In the genomic region with DNA sequence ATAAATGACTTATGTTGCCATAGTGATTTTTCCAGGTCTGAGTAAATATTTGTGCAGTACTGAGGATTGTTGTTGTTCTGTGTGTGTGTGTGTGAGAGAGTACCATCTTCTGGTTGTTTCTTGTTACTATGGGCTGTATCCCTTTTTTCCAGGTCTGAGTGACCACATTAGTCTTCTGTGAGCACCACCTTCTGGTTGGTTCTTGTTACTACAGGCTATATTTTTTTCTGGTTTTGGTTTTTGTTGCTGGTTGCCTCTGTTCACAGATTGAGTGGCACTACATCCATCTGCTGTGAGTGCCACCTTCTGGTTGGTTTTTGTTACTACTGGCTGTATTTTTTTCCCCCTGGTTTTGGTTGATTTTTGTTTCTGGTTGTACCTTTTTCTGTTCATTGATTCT, we compare ENCODE assay signal across 1 mouse cellular context.
TF ChIP-seq lines count a peak whose summit lies in the region.

No protein-coding gene starts in this region.

TF ChIP-seq in CH12.LX, 34 proteins besides CTCF, POLR2A, EP300 and RAD21 (continued from another document):
- 0 out of 2 replicates have a peak, but pooled peaks have one; percentile 2 for TF ChIP-seq JUN (IDR thresholded peaks at IDR 0.05; ENCODE audit: insufficient read depth, low read depth, low read length)
- 0 out of 2 replicates have a peak, but pooled peaks have one; percentile 18 for TF ChIP-seq MAZ (IDR thresholded peaks at IDR 0.05; ENCODE audit: low read depth, low read length)
- TF ChIP-seq ZNF384 (IDR thresholded peaks at IDR 0.05; ENCODE audit: low read depth, low read length), result peak; percentile 87
- TF ChIP-seq USF1 (IDR thresholded peaks at IDR 0.05; ENCODE audit: low read depth, low read length), result no peak
- TF ChIP-seq KAT2A (IDR thresholded peaks at IDR 0.05; ENCODE audit: insufficient replicate concordance, low read length), result no peak
- no peak; the same call in 1 of the 2 replicates for TF ChIP-seq ZKSCAN1 (IDR thresholded peaks at IDR 0.05; ENCODE audit: borderline replicate concordance, low read depth, low read length)
- TF ChIP-seq ZMIZ1 (IDR thresholded peaks at IDR 0.05; ENCODE audit: low read depth, low read length), result no peak
- TF ChIP-seq IRF4 (IDR thresholded peaks at IDR 0.05; ENCODE audit: low read depth, low read length), result peak; percentile 32; the same call in 1 of the 2 replicates
- 0 out of 2 replicates have a peak, but pooled peaks have one; percentile 34 for TF ChIP-seq TCF12 (IDR thresholded peaks at IDR 0.05; ENCODE audit: low read depth, low read length)
- TF ChIP-seq HCFC1 (IDR thresholded peaks at IDR 0.05; ENCODE audit: low read depth, low read length), result peak; percentile 37; the same call in 1 of the 2 replicates
- TF ChIP-seq JUND (conservative IDR thresholded peaks at IDR 0.05; ENCODE audit: low read depth, low read length), result peak; percentile 73
- TF ChIP-seq RCOR1 (conservative IDR thresholded peaks at IDR 0.05; ENCODE audit: low read depth, low read length), result no peak
- TF ChIP-seq BHLHE40 (IDR thresholded peaks at IDR 0.05; ENCODE audit: low read depth, low read length), result no peak
- 0 out of 2 replicates have a peak, but pooled peaks have one; percentile 42 for TF ChIP-seq E2F4 (IDR thresholded peaks at IDR 0.05; ENCODE audit: insufficient replicate concordance, low read depth, low read length)
- TF ChIP-seq NELFE (IDR thresholded peaks at IDR 0.05; ENCODE audit: low read depth, low read length), result no peak
- no peak for TF ChIP-seq UBTF (IDR thresholded peaks at IDR 0.05; ENCODE audit: low read depth, low read length)
- no peak; the same call in 1 of the 2 replicates for TF ChIP-seq SIN3A (IDR thresholded peaks at IDR 0.05; ENCODE audit: low read length)
- TF ChIP-seq MYC (IDR thresholded peaks at IDR 0.05; ENCODE audit: low read depth, low read length), result 0 out of 2 replicates have a peak, but pooled peaks have one; percentile 36
